Mouse (Mus musculus): ENCODE results near the gene Gm14685. TPM values are rescaled to one million over a fixed set of nuclear protein-coding genes. Genes with fewer than 3 reads are reported as not detected.

Gene Gm14685
- not detected for polyA plus RNA-seq (2014; fragmentation: Illumina TruSeq; extraction: RNeasy Lipid Tissue Mini Kit (QIAGEN cat#74804); ENCODE audit: low read depth, low replicate concordance)

DNA sequence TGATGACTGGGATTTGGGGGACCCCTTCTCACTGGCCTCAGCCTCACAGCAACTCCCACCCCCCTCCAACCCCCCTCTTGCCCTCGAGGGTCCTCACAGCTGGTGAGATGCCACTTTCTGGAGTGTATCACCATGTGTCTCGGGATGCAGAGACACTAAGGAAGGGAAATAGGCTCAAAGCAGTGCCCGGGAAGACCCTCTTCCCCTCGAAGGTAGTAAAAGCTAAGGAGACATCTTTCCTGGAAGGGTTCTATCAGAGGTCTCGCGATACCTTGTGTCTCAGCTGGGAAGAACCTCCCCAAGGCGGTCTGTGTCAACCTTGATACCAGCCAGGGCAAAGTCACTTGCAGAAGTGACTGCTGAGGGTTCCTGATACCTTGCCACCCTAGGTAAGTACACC lies at the start of gene Gm14685:
Gene Gm14685 (plus strand): TSS at position 301 of the 400 bp plus-strand sequence.

GRCm38 (mm10) chrX:73082267-73083055 lies 34.4 kb upstream of the Gm14685 start, which contains the start of gene Xlr4a:
TSS of gene Xlr4a (minus strand) at chrX:73082478.

DNA sequence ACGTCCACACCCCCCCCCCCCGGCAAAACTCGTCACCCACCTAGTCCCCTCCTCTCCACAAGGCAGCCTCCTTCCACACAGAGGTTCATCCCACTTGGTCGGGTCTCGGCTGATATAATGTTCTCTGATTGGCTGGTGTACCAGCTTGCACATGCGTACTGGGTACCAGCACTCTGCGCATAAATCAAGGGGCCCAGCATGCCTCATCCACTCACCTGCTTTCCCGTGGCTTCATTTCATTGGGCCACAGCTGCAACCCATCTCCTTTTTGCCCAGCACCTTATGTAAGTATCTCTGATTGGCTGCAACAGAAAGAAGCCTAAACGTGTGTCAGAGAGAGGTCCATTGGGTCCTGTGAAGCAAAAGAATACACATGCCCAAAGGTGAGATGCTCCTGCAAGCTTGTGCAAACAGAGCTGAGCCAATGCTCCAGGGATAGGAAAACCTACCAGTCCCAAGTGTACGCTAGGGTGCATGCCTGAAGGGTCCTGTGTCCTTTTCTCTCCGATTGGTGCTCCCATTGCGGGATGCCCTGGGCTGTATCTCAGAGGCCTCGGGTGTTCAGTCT lies 19.8 kb upstream of the Gm14685 start, which contains the start of gene Xlr3a:
Gene Xlr3a (minus strand): TSS at position 155 of the 568 bp plus-strand sequence.

GRCm38 (mm10) chrX:73148496-73148895 lies 31.6 kb downstream of the Gm14685 start, which contains the start of gene Xlr5b:
TSS of gene Xlr5b (plus strand) at chrX:73148796.

GRCm38 (mm10) chrX:73149350-73149749 lies 32.5 kb downstream of the Gm14685 start, which contains the start of gene DXBay18:
TSS of gene DXBay18 (minus strand) at chrX:73149450.

GRCm38 (mm10) chrX:73176889-73177288 lies 60.0 kb downstream of the Gm14685 start, which contains the start of gene Spin2d:
TSS of gene Spin2d (minus strand) at chrX:73176989.

Other genes starting within 250 kb of the Gm14685 start
- gene Cetn2, start 198.6 kb upstream of the Gm14685 start, polyA plus RNA-seq (2014; fragmentation: Illumina TruSeq; extraction: RNeasy Lipid Tissue Mini Kit (QIAGEN cat#74804); ENCODE audit: low read depth, low replicate concordance): 36.7 TPM
- gene Nsdhl, start 198.5 kb upstream of the Gm14685 start, polyA plus RNA-seq (2014; fragmentation: Illumina TruSeq; extraction: RNeasy Lipid Tissue Mini Kit (QIAGEN cat#74804); ENCODE audit: low read depth, low replicate concordance): 6.7 TPM
- 2.2 TPM for gene Zfp185, start 129.7 kb upstream of the Gm14685 start, polyA plus RNA-seq (2014; fragmentation: Illumina TruSeq; extraction: RNeasy Lipid Tissue Mini Kit (QIAGEN cat#74804); ENCODE audit: low read depth, low replicate concordance)
- gene Pnma5, start 79.9 kb upstream of the Gm14685 start, polyA plus RNA-seq (2014; fragmentation: Illumina TruSeq; extraction: RNeasy Lipid Tissue Mini Kit (QIAGEN cat#74804); ENCODE audit: low read depth, low replicate concordance): not detected
- not detected for gene Pnma3, start 52.3 kb upstream of the Gm14685 start, polyA plus RNA-seq (2014; fragmentation: Illumina TruSeq; extraction: RNeasy Lipid Tissue Mini Kit (QIAGEN cat#74804); ENCODE audit: low read depth, low replicate concordance)
- not detected for gene Xlr4a, start 34.6 kb upstream of the Gm14685 start, polyA plus RNA-seq (2014; fragmentation: Illumina TruSeq; extraction: RNeasy Lipid Tissue Mini Kit (QIAGEN cat#74804); ENCODE audit: low read depth, low replicate concordance)
- 0.71 TPM for gene Xlr3a, start 20.0 kb upstream of the Gm14685 start, polyA plus RNA-seq (2014; fragmentation: Illumina TruSeq; extraction: RNeasy Lipid Tissue Mini Kit (QIAGEN cat#74804); ENCODE audit: low read depth, low replicate concordance)
- gene Xlr5b, start 31.7 kb downstream of the Gm14685 start, polyA plus RNA-seq (2014; fragmentation: Illumina TruSeq; extraction: RNeasy Lipid Tissue Mini Kit (QIAGEN cat#74804); ENCODE audit: low read depth, low replicate concordance): not detected
- not detected for gene DXBay18, start 32.4 kb downstream of the Gm14685 start, polyA plus RNA-seq (2014; fragmentation: Illumina TruSeq; extraction: RNeasy Lipid Tissue Mini Kit (QIAGEN cat#74804); ENCODE audit: low read depth, low replicate concordance)
- not detected for gene Spin2d, start 59.9 kb downstream of the Gm14685 start, polyA plus RNA-seq (2014; fragmentation: Illumina TruSeq; extraction: RNeasy Lipid Tissue Mini Kit (QIAGEN cat#74804); ENCODE audit: low read depth, low replicate concordance)
- gene Xlr3b, start 75.2 kb downstream of the Gm14685 start, polyA plus RNA-seq (2014; fragmentation: Illumina TruSeq; extraction: RNeasy Lipid Tissue Mini Kit (QIAGEN cat#74804); ENCODE audit: low read depth, low replicate concordance): 0.76 TPM
- gene Xlr4b, start 97.3 kb downstream of the Gm14685 start, polyA plus RNA-seq (2014; fragmentation: Illumina TruSeq; extraction: RNeasy Lipid Tissue Mini Kit (QIAGEN cat#74804); ENCODE audit: low read depth, low replicate concordance): 0.50 TPM
- gene F8a, start 111.2 kb downstream of the Gm14685 start, polyA plus RNA-seq (2014; fragmentation: Illumina TruSeq; extraction: RNeasy Lipid Tissue Mini Kit (QIAGEN cat#74804); ENCODE audit: low read depth, low replicate concordance): 4.1 TPM
- not detected for gene Xlr4c, start 126.1 kb downstream of the Gm14685 start, polyA plus RNA-seq (2014; fragmentation: Illumina TruSeq; extraction: RNeasy Lipid Tissue Mini Kit (QIAGEN cat#74804); ENCODE audit: low read depth, low replicate concordance)
- gene Xlr3c, start 148.3 kb downstream of the Gm14685 start, polyA plus RNA-seq (2014; fragmentation: Illumina TruSeq; extraction: RNeasy Lipid Tissue Mini Kit (QIAGEN cat#74804); ENCODE audit: low read depth, low replicate concordance): not detected
- gene Xlr5a, start 175.9 kb downstream of the Gm14685 start, polyA plus RNA-seq (2014; fragmentation: Illumina TruSeq; extraction: RNeasy Lipid Tissue Mini Kit (QIAGEN cat#74804); ENCODE audit: low read depth, low replicate concordance): not detected
- not detected for gene Xlr5c, start 175.9 kb downstream of the Gm14685 start, polyA plus RNA-seq (2014; fragmentation: Illumina TruSeq; extraction: RNeasy Lipid Tissue Mini Kit (QIAGEN cat#74804); ENCODE audit: low read depth, low replicate concordance)
- not detected for gene Gm45015, start 219.8 kb downstream of the Gm14685 start, polyA plus RNA-seq (2014; fragmentation: Illumina TruSeq; extraction: RNeasy Lipid Tissue Mini Kit (QIAGEN cat#74804); ENCODE audit: low read depth, low replicate concordance)
- 7.8 TPM for gene Zfp275, start 225.6 kb downstream of the Gm14685 start, polyA plus RNA-seq (2014; fragmentation: Illumina TruSeq; extraction: RNeasy Lipid Tissue Mini Kit (QIAGEN cat#74804); ENCODE audit: low read depth, low replicate concordance)